Mouse (Mus musculus) hematopoietic stem cell, adult 5-6 weeks (primary cell): ENCODE measurements around the gene Cd164l2. TPM values are rescaled to one million over a fixed set of nuclear protein-coding genes. Genes with fewer than 3 reads are reported as not detected.

ENCODE experiments used
- ATAC-seq, 2 experiments: fragments of 125-278 bp in 1 of 2; replicated peaks in 1 of 2; 2 replicates each; pipeline ENCODE4 v1.8.0; 2016 to 2017; ENCODE audit warnings: inconsistent platforms in 2 of 2, mild to moderate bottlenecking in 2 of 2, moderate number of reproducible peaks in 2 of 2, low read depth in 1 of 2, moderate TSS enrichment in 1 of 2; ENCODE audit not compliant: low FRiP score in 2 of 2, poor library complexity in 2 of 2, severe bottlenecking in 2 of 2, insufficient read depth in 1 of 2, low TSS enrichment in 1 of 2
- total RNA-seq: library from RNA; stranded (forward); fragments of 172-1452, 232-1000 nt; gene quantifications from 2 replicates; pipeline ENCODE4 v1.2.3, GENCODE M21; 2017

Cd164l2 gene
- total RNA-seq, 1 experiment from 2014 or later = not detected

DNA sequence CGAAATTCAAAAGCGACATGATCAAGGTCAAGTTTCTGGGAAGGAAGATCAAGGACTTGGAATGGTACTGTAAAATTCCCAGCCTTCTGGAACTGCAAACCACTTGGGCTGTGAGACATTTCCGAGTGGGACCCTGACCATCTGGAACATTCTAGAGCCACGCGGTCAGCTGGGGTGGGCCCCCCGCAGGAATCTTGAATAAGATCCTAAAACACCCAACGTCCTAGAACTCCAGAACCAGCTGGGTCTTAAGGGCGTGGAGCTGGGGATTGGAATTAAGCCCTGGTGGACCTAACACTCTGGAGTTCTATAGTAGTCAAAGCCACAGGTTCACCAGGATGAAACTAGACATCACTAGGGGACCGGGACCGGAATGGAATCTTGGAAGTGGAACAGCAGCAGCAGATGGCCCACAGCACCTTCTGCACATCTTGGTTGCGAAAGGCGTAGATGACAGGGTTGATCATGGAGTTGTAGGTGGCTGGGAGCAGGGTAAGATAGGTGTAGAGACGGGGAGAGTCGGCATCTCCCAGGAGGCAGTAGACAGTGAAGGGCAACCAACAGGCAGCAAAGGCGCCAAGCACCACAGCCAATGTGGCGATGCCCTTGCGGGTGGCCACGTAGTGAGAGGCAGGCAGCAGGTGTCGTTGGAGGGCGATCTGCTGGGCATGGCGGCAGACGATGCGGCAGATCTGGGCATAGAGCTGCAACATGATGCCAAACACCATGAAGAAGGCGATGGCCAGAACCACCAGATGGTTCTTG lies 1.7 kb upstream of the Cd164l2 start:
- no peak for ATAC-seq

DNA sequence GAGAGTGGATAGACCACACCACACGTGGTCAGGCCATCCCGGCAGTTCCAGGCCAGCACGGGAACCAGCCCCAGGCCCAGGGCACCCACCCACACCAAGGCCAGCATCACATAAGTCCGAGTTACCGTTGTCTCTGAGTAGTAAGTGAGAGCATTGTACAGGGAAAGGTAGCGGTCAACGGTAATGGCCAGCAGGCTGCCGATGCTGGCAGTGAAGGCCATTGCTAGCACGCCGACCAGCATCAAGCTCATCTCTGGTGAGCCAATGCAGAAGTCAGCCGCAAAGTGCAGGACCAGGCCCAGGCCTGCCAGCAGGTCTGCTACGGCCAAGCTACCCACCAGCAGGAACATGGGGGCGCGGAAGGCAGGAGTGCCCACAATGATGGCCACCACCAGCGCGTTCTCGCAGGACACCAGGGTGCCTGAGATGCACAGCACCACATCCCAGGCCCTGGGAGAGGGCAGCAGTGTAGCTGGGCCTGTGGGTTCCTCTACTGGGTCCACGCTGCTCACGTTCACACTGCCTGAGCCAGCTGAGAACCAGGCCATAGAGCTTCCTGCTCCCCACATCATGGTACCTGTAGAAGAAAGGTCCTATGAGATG lies 1.0 kb upstream of the Cd164l2 start:
- ATAC-seq = no peak

DNA sequence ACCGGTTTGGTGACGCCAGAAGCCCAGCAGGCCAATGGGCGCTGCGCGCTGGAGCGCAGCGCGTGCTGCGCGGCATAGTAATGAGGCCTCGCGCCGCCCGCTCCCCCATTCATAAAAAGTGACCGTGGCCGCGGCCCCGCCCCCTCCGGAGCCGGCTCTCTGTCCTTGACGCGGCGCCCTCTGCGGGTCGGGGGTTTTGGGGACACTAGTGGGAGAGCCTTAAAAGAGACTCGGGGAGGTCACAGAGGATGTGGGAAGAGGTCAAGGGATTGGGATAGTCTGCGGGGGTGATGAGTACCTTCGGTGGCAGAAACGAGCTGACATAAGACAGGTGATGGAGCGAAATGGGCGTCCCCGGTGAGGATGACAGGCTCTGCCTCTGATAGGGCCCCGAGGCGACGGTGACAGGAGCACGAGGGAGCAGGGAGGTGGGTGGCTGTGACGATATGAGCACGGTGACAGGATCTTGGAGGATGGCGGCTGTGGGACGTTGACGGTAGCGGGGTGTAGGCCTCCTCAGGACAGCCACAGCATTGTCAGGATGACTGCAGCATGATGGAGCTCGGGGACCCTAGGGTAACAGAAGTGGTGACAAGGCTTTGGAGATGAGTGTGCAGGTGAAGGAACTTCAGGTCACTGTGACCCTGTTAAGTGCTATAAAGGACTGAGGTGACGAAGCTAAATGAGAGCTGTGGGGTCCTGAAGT lies 784 bp downstream of the Cd164l2 start:
- ATAC-seq = peak; percentile 52

DNA sequence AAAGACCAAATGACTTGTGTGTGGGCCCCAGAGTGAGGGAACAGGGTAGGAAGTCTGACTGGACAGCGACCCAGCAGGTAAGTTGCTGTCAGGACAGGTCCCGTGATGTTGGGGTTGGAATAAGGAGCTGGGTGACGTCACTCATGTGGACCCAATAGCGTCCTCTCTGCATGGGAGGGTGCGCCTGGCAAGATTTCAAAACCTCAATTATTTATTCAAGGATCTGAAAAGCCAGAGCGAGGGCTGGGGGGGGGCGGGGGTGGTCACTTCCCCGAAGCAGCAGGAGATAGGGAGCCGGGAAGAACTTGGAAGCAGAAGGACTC lies 1.3 kb downstream of the Cd164l2 start:
- ATAC-seq = no peak

DNA sequence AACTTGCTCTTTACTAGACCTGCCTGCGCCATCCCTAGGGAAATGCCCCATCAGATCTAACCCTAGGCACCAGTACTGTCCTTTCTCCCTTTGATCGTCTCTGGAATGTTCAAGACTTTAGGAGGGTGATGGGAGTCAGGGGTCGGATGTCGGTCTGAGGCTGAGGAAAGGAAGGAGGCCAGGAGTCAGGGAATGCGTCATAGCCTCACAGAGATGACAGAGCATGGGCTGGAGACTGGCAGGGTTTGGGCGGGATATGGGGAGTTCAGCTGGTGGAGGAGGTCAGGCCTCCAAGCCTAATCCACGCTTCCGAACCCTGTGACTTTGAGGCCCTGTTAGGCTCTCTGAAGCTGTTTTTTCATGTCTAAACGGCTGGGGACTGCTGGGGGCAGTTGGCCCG lies 1.7 kb downstream of the Cd164l2 start:
- no peak for ATAC-seq

DNA sequence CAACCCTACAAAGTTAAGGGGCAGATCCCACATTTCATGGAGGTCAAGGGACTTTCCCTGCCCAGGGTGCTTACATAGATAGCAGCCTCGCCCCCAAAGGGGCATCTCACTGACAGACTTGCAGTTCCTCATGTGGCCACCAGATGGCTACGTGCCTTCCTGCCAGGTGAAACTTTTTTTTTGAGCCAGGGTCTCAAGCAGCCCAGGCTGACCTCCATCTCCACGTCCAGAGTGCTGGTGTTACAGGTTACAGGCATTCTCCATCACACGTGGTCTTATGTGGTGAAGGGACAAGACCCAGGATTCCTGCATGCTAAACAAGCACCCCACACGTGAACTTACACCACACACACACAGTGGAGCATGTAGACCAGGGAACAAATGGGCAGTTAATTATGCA lies 5.7 kb downstream of the Cd164l2 start:
- ATAC-seq = peak in 1 of 2 experiments; percentile 42; a peak in 2 of 4 replicates

DNA sequence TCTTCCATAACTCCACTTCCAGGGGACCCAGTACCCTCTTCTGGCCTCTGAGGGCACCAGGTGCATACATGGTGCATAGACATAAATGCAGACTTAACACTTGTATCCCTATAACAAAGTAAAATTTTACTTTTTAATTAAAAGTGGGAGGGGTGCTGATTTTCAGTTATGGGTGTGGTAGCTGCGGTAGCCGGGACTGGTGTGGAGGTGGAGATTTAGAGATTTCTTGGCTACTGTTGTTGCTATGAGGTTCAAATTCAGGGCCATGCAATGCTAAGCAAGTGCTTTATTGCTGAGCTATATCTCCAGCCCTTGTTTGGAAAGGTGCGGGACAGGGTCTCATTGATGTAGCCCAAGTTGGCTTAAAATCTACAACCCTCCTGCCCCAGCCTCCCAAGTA lies 6.8 kb downstream of the Cd164l2 start:
- no peak for ATAC-seq

DNA sequence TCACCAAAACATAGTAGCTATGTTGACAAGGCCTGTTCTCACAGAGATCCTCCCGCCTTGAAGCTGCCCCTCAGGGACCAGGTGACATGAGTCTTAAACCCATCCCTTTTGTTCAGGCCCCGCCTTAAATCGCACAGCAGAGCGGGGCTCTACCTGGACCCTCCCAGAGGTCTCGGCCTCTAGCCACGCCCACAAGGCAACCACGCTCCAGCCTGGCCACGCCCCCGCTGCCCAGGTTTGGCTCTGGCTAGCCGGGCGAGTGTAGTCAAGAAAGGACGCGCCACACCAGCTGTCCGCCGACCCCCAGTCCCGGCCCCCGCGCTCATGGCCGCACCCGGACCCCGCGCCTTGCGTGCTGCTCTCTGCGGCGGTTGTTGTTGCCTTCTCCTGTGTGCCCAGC lies 8.7 kb downstream of the Cd164l2 start:
- ATAC-seq = no peak

DNA sequence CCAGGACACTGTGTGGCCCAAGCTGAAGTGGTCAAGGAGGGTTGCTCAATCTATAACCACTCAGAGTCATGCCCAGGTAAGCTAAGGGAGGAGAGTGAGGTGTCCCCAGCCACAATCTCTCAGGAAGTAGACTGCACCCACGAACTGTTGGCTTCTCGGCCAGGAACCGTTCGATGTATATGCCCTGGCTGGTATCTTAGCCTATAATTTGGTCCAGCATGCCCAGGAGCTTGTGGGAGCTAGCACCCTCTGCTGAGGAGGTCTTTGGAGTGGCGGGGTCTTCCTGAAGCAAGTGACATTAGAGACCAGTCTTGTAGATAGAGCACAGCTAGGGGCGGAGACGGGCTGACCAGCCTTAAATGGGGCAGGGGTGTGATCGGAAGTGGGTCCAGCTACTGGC lies 9.8 kb downstream of the Cd164l2 start:
- ATAC-seq = no peak

DNA sequence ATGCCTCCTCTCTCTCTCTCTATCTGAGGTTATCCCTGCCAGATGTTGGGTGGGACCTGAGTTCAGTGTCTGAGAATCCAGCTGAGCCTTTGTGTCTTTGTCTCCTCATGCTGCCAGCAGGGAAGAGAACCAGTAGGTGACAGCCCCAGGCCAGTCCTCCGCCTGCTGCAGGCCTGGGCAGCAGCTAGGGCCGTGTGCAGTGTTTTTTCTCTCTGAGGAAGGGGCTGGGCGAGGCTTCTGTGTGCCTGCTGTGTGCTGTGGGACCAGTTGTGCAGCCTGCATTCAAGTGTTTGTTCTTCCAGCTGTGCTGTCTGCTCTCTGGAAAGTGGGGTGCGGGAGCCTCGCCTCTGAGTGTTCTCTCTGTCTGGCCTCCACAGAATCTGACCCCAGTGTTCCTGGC lies 11.9 kb downstream of the Cd164l2 start:
- ATAC-seq = no peak

DNA sequence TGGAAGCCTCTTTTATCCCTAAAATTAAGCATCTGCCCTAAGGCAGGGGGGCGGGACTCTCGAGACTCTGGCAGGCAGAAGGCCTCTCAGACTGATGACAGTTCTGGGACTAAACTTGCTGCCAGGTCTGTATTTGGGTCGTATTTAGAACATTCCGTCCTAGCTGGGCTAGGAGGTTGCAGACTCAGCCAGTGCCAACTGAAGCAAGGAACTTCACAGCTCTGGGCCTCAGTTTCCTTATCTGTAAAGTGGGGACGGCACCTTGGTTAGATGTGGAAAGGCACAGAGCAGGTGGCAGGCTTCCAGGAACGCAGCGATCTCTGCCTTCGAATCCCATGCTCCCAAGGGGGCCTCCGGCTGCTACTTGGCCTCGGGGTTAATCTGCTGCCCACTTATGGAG lies 14.1 kb downstream of the Cd164l2 start:
- ATAC-seq = no peak

DNA sequence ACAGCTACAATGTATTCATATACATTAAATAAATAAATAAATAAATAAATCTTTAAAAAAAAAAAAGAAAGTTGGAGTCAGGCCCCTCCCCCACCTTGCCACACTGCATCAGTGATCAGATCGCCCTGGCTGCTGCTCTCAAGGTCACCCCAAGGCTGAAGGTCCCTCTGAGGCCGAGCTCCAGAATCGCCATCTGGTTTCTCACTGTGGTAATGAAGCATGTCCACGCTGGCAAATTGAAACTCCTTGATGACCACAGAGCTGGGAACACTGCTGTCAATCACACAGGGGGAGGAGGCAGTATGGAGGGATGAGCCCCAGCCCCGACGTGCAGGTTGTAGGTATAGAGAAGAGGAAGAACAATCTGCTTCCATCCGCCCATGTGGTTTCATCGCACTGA lies 15.7 kb downstream of the Cd164l2 start:
- no peak for ATAC-seq

DNA sequence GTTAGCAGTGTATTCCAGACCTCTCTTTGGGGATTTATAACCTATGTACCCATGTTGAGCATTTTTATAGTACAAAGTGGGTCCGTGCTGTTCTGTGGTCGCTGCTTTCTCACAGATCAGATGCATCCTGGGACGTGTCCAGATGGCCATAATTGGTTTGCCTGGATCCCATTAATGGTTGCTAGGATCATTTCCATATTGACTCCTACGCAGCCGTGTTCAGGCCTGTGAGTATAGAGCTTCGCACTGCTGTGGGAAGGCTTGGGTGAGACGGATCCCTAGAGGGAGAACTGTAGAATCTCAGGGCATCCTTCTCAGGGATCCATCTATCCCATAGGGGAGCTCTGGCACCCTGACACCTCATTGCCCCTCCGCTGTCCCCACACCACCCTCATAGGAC lies 17.7 kb downstream of the Cd164l2 start:
- ATAC-seq = no peak

DNA sequence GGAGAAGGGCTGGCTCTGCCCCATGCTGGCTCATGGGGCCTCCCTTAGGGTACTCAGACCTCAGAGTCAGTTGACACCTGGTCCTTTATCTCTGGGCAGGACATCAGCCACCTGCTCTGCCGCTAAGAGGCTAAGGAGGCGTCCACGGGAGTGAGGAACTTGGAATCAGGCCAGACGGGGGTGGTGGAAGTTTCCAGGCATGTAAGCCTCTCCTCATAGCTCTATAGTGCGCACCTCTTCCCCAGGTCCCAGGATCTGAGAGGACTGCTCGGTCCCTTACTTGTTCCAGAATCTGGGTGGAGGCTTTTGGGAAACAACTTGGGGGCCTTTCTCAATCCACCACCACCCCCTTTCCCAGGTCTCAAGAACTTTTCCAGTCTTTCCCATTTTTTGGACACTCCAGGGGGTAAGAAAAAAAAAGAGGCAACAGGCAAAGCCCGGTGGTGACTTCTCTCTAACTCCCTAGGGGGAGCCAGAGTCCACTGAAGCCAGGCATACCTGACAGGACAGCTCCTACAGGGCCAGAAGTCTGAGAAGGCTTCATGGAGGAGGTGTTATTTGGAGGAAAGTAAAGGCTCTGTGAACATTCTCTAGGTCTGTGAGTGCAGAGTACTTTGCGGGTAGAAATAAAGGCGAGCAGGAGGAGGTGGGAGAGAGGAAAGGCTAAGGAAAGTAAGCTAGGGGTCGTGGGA lies 21.5 kb downstream of the Cd164l2 start:
- peak in 1 of 2 experiments; percentile 34; a peak in 1 of 4 replicates for ATAC-seq

DNA sequence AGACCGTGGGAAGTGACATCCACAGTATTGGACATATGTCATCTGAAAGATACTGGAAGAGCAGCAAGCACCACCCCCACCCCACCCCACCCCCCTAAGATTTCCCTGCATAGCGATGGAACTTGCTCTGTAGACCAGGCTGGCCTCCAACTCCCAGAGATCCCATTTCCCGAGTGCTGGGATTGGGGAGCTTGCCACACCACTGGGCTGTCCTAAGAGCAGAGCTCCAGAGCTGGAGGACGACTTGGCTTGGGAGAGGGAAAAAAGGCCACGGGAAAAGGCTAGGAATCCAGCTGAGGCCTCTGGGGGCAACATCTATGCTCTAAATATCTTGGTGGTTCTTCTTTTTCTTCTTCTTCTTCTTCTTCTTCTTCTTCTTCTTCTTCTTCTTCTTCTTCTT lies 22.8 kb downstream of the Cd164l2 start:
- no peak for ATAC-seq

DNA sequence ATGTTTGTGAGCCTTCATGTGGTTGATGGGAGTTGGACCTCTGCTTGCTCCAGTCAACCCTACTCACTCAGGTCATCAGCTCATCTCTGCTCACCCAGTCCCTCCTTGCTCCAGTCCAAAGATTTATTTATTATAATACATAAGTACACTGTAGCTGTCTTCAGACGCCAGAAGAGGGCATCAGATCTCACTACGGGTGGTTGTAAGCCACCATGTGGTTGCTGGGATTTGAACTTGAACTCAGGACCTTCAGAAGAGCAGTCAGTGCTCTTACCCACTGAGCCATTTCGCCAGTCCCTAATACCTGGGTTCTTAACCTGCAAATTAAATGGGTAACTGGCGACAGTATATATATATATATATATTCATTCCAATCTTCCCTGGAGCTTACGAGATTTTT lies 23.5 kb downstream of the Cd164l2 start:
- no peak for ATAC-seq

DNA sequence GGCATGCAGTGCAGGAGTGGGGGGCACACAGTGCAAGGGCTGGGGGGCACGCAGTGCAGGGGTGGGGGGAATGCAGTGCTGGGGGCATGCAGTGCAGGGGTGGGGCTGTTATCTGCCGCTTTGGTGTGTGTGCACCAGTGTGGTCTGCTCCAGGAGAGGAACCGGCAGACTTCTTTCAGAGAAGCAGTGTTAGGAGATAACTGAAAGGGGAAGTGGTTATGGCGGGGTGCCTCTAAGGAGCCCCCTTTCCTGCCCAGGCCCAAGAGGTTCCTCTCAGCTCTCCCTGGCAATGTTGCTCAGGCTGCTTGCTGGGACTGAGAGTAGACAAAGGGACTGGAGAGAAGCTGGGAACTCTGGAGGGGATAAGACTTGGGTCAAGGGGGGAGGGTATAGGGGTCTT lies 26.0 kb downstream of the Cd164l2 start:
- ATAC-seq = peak; percentile 68

DNA sequence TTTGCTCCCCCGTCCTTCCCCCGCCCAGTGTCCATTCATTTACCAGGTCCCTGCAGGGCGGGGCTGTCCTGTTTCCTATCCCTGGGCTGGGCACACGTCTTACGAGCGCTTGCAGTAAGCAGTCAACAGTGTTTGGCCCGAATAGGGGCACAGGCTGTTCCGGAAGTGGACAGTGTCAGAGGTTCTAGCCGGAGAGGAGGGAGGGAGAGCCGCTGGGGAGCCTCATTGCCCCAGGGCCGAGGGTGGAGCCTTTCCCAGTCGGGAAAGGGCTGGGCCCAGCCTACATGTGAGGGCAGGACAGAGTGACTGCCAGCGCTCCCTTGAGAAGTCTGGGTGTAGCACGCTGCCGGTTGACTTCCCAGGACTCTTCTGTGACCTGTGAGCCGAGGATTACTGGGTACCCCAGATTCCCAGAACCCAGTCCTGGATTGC lies 28.6 kb downstream of the Cd164l2 start, which contains the start of gene Map3k6:
TSS of gene Map3k6 (plus strand) at position 329 of the 432 bp plus-strand sequence.
- ATAC-seq = peak in 1 of 2 experiments; percentile 8; a peak in 2 of 4 replicates
